Mouse (Mus musculus): ENCODE results near the gene Ctnnbl1. TPM values are rescaled to one million over a fixed set of nuclear protein-coding genes. Genes with fewer than 3 reads are reported as not detected.
A peak's percentile ranks its signal among the peaks of the same experiment; 100 is the strongest.

The Ctnnbl1 gene
- total RNA-seq, 2 experiments from 2014 or later, result 30.7 to 35.2 TPM

GRCm38 (mm10) chr2:157791528-157792162 is 54.4 kb downstream of the Ctnnbl1 start:
- no peak for DNase-seq (ENCODE audit: low spot score in 2 of 2)

- no peak for DNase-seq (ENCODE audit: low spot score in 2 of 2)
Observed at GRCm38 (mm10) chr2:157792840-157793552, 55.8 kb downstream of the Ctnnbl1 start.

- DNase-seq (ENCODE audit: low spot score in 2 of 2), result no peak
Observed at GRCm38 (mm10) chr2:157793851-157794332, 56.7 kb downstream of the Ctnnbl1 start.

GRCm38 (mm10) chr2:157795627-157796423 is 58.6 kb downstream of the Ctnnbl1 start:
- DNase-seq (ENCODE audit: low spot score in 2 of 2), result no peak

GRCm38 (mm10) chr2:157799533-157799932 is 62.3 kb downstream of the Ctnnbl1 start:
- peak in 1 of 2 experiments; percentile 40 for DNase-seq (ENCODE audit: low spot score in 2 of 2)

GRCm38 (mm10) chr2:157800288-157800687 is 63.1 kb downstream of the Ctnnbl1 start:
- DNase-seq (ENCODE audit: low spot score in 2 of 2), result no peak

GRCm38 (mm10) chr2:157800746-157801501 is 63.7 kb downstream of the Ctnnbl1 start:
- DNase-seq (ENCODE audit: low spot score in 2 of 2), result no peak

GRCm38 (mm10) chr2:157801505-157802357 is 64.5 kb downstream of the Ctnnbl1 start:
- no peak for DNase-seq (ENCODE audit: low spot score in 2 of 2)

GRCm38 (mm10) chr2:157802666-157803065 is 65.5 kb downstream of the Ctnnbl1 start:
- DNase-seq (ENCODE audit: low spot score in 2 of 2), result no peak

GRCm38 (mm10) chr2:157804388-157804787 is 67.2 kb downstream of the Ctnnbl1 start:
- peak in 1 of 2 experiments; percentile 55 for DNase-seq (ENCODE audit: low spot score in 2 of 2)

GRCm38 (mm10) chr2:157805091-157805490 is 67.9 kb downstream of the Ctnnbl1 start:
- peak in 1 of 2 experiments; percentile 32 for DNase-seq (ENCODE audit: low spot score in 2 of 2)

- no peak for DNase-seq (ENCODE audit: low spot score in 2 of 2)
Observed at GRCm38 (mm10) chr2:157807076-157807475, 69.9 kb downstream of the Ctnnbl1 start.

GRCm38 (mm10) chr2:157807621-157808367 is 70.6 kb downstream of the Ctnnbl1 start:
- DNase-seq (ENCODE audit: low spot score in 2 of 2), result peak in 1 of 2 experiments; percentile 54

GRCm38 (mm10) chr2:157808368-157808923 is 71.2 kb downstream of the Ctnnbl1 start:
- no peak for DNase-seq (ENCODE audit: low spot score in 2 of 2)

GRCm38 (mm10) chr2:157809341-157809740 is 72.1 kb downstream of the Ctnnbl1 start:
- DNase-seq (ENCODE audit: low spot score in 2 of 2), result no peak

GRCm38 (mm10) chr2:157810749-157811148 is 73.5 kb downstream of the Ctnnbl1 start:
- no peak for DNase-seq (ENCODE audit: low spot score in 2 of 2)

- no peak for DNase-seq (ENCODE audit: low spot score in 2 of 2)
Observed at GRCm38 (mm10) chr2:157813121-157813520, 75.9 kb downstream of the Ctnnbl1 start.

GRCm38 (mm10) chr2:157814116-157814964 is 77.1 kb downstream of the Ctnnbl1 start:
- DNase-seq (ENCODE audit: low spot score in 2 of 2), result no peak

Measured in left cerebral cortex, adult 18-20 months (tissue).